Mouse (Mus musculus): ENCODE measurements at regions not wholly inside any gene's neighbourhood (a gene's known extent, or its start where the extent isn't known, plus 50 kb on each side); places are given as distances from the start of the nearest gene placed in this dataset.

GRCm38 (mm10) chr17:45822427-45822826 lies 88.8 kb upstream of the 1600014C23Rik start:
- Histone ChIP-seq H3K9me3 (no peaks in the 10 kb centered on the region), H3K9ac (replicated peaks) (no peak overlapping the region), H3K4me3 (replicated peaks) (no peak overlapping the region), H3K27me3 (no peaks in the 10 kb centered on the region), H3K4me1 (replicated peaks) (peaks cover 19% of the 10 kb centered on the region), H3K27ac (no peak overlapping the region; the same call in 1 of the 2 replicates), H3K4me2 (no peak overlapping the region), H3K36me3 (no peaks in the 10 kb centered on the region)
- no peak for ATAC-seq (ENCODE audit: insufficient number of reproducible peaks, insufficient read depth, low FRiP score, low TSS enrichment, low read depth)
- WGBS, result 74% methylated on average over 17 of the region's 17 CpGs

- WGBS, result 90% methylated on average over 7 of the region's 7 CpGs
- Histone ChIP-seq H3K4me1 (replicated peaks) (peaks cover 19% of the 10 kb centered on the region), H3K9me3 (no peaks in the 10 kb centered on the region)
Measured at GRCm38 (mm10) chr17:45821356-45821755, 87.7 kb upstream of the 1600014C23Rik start.

GRCm38 (mm10) chr17:45819143-45819542 lies 85.5 kb upstream of the 1600014C23Rik start:
- no peak for ATAC-seq (ENCODE audit: insufficient number of reproducible peaks, insufficient read depth, low FRiP score, low TSS enrichment, low read depth)

More at GRCm38 (mm10) chr17:45821356-45821755, 87.7 kb upstream of the 1600014C23Rik start:
- H3K4me3 ChIP-seq (replicated peaks), result no peak overlapping the region
- 0 out of 2 replicates have a peak, but pooled peaks cover 3% of the 10 kb centered on the region for H3K27me3 ChIP-seq
- no peak overlapping the region for H3K4me2 ChIP-seq
- no peaks in the 10 kb centered on the region for H3K36me3 ChIP-seq
- ATAC-seq (ENCODE audit: insufficient number of reproducible peaks, insufficient read depth, low FRiP score, low TSS enrichment, low read depth), result no peak
- no peak overlapping the region for H3K9ac ChIP-seq (replicated peaks)
- no peak overlapping the region for H3K27ac ChIP-seq

GRCm38 (mm10) chr17:45816566-45816965 lies 82.9 kb upstream of the 1600014C23Rik start:
- 0 out of 2 replicates have a peak, but pooled peaks cover 3% of the 10 kb centered on the region for H3K27me3 ChIP-seq
- 88% methylated on average over 3 of the region's 3 CpGs for WGBS
- no peak overlapping the region for H3K4me3 ChIP-seq (replicated peaks)
- H3K36me3 ChIP-seq, result no peaks in the 10 kb centered on the region
- no peak overlapping the region for H3K27ac ChIP-seq
- H3K4me1 ChIP-seq (replicated peaks), result peaks cover 32% of the 10 kb centered on the region
- H3K9me3 ChIP-seq, result no peaks in the 10 kb centered on the region
- ATAC-seq (ENCODE audit: insufficient number of reproducible peaks, insufficient read depth, low FRiP score, low TSS enrichment, low read depth), result no peak
- H3K9ac ChIP-seq (replicated peaks), result no peak overlapping the region
- no peak overlapping the region for H3K4me2 ChIP-seq

More at GRCm38 (mm10) chr17:45819143-45819542, 85.5 kb upstream of the 1600014C23Rik start:
- no peak overlapping the region for H3K4me2 ChIP-seq
- no peaks in the 10 kb centered on the region for H3K36me3 ChIP-seq
- H3K4me1 ChIP-seq (replicated peaks), result peaks cover 27% of the 10 kb centered on the region
- no peak overlapping the region for H3K4me3 ChIP-seq (replicated peaks)
- 0 out of 2 replicates have a peak, but pooled peaks cover 3% of the 10 kb centered on the region for H3K27me3 ChIP-seq
- no peak overlapping the region for H3K27ac ChIP-seq
- H3K9me3 ChIP-seq, result no peaks in the 10 kb centered on the region
- no peak overlapping the region for H3K9ac ChIP-seq (replicated peaks)
- WGBS, result 86% methylated on average over 8 of the region's 8 CpGs

GRCm38 (mm10) chr17:45815833-45816232 lies 82.2 kb upstream of the 1600014C23Rik start:
- Histone ChIP-seq H3K4me2 (no peak overlapping the region), H3K27me3 (0 out of 2 replicates have a peak, but pooled peaks cover 3% of the 10 kb centered on the region), H3K27ac (no peak overlapping the region), H3K9ac (replicated peaks) (no peak overlapping the region), H3K4me3 (replicated peaks) (no peak overlapping the region), H3K4me1 (replicated peaks) (peaks cover 32% of the 10 kb centered on the region), H3K36me3 (no peaks in the 10 kb centered on the region), H3K9me3 (no peaks in the 10 kb centered on the region)
- WGBS, result 35% methylated on average over 2 of the region's 2 CpGs
- no peak for ATAC-seq (ENCODE audit: insufficient number of reproducible peaks, insufficient read depth, low FRiP score, low TSS enrichment, low read depth)

- no peak overlapping the region for H3K9ac ChIP-seq (replicated peaks)
- no peak overlapping the region for H3K4me3 ChIP-seq (replicated peaks)
- no peak overlapping the region for H3K4me2 ChIP-seq
- WGBS, result 36% methylated on average over 7 of the region's 7 CpGs
- no peaks in the 10 kb centered on the region for H3K9me3 ChIP-seq
- H3K36me3 ChIP-seq, result no peaks in the 10 kb centered on the region
- 0 out of 2 replicates have a peak, but pooled peaks cover 3% of the 10 kb centered on the region for H3K27me3 ChIP-seq
- H3K27ac ChIP-seq, result no peak overlapping the region
- ATAC-seq (ENCODE audit: insufficient number of reproducible peaks, insufficient read depth, low FRiP score, low TSS enrichment, low read depth), result no peak
- H3K4me1 ChIP-seq (replicated peaks), result peaks cover 32% of the 10 kb centered on the region
Measured at GRCm38 (mm10) chr17:45815341-45815740, 81.7 kb upstream of the 1600014C23Rik start.

- no peak overlapping the region for H3K27ac ChIP-seq
- H3K9ac ChIP-seq (replicated peaks), result no peak overlapping the region
- 0 out of 2 replicates have a peak, but pooled peaks cover 3% of the 10 kb centered on the region for H3K27me3 ChIP-seq
- H3K4me3 ChIP-seq (replicated peaks), result no peak overlapping the region
- 0 out of 2 replicates have a peak, but pooled peaks have one; percentile 18 for ATAC-seq (ENCODE audit: insufficient number of reproducible peaks, insufficient read depth, low FRiP score, low TSS enrichment, low read depth)
- H3K9me3 ChIP-seq, result no peaks in the 10 kb centered on the region
- no peak overlapping the region for H3K4me2 ChIP-seq
- no peaks in the 10 kb centered on the region for H3K36me3 ChIP-seq
- WGBS, result 16% methylated on average over 11 of the region's 11 CpGs
- H3K4me1 ChIP-seq (replicated peaks), result peaks cover 25% of the 10 kb centered on the region
Measured at GRCm38 (mm10) chr17:45814586-45814985, 80.9 kb upstream of the 1600014C23Rik start.

- ATAC-seq (ENCODE audit: insufficient number of reproducible peaks, insufficient read depth, low FRiP score, low TSS enrichment, low read depth), result no peak
- Histone ChIP-seq H3K27ac (0 out of 2 replicates have a peak overlapping the region, but pooled peaks have one; percentile 23), H3K4me3 (replicated peaks) (no peak overlapping the region), H3K4me2 (no peak overlapping the region), H3K27me3 (0 out of 2 replicates have a peak, but pooled peaks cover 3% of the 10 kb centered on the region), H3K4me1 (replicated peaks) (peaks cover 25% of the 10 kb centered on the region), H3K9ac (replicated peaks) (no peak overlapping the region), H3K36me3 (no peaks in the 10 kb centered on the region), H3K9me3 (no peaks in the 10 kb centered on the region)
- 69% methylated on average over 5 of the region's 5 CpGs for WGBS
Measured at GRCm38 (mm10) chr17:45813956-45814355, 80.3 kb upstream of the 1600014C23Rik start.

GRCm38 (mm10) chr17:45812289-45812955 lies 78.8 kb upstream of the 1600014C23Rik start:
- Histone ChIP-seq H3K4me2 (no peak overlapping the region), H3K9me3 (no peaks in the 10 kb centered on the region), H3K4me3 (replicated peaks) (no peak overlapping the region), H3K36me3 (no peaks in the 10 kb centered on the region), H3K9ac (replicated peaks) (no peak overlapping the region), H3K27ac (no peak overlapping the region), H3K27me3 (0 out of 2 replicates have a peak, but pooled peaks cover 4% of the 10 kb centered on the region), H3K4me1 (replicated peaks) (peaks cover 29% of the 10 kb centered on the region)
- WGBS, result 80% methylated on average over 9 of the region's 9 CpGs
- no peak for ATAC-seq (ENCODE audit: insufficient number of reproducible peaks, insufficient read depth, low FRiP score, low TSS enrichment, low read depth)

- ATAC-seq (ENCODE audit: insufficient number of reproducible peaks, insufficient read depth, low FRiP score, low TSS enrichment, low read depth), result no peak
- peaks cover 11% of the 10 kb centered on the region; the same call in 1 of the 2 replicates for H3K27me3 ChIP-seq
Measured at GRCm38 (mm10) chr17:45811632-45812221, 78.1 kb upstream of the 1600014C23Rik start.

GRCm38 (mm10) chr17:45809728-45810127 lies 76.1 kb upstream of the 1600014C23Rik start:
- Histone ChIP-seq H3K27ac (no peak overlapping the region), H3K9ac (replicated peaks) (no peak overlapping the region), H3K27me3 (peaks cover 20% of the 10 kb centered on the region), H3K4me1 (replicated peaks) (peaks cover 41% of the 10 kb centered on the region), H3K4me2 (no peak overlapping the region), H3K9me3 (no peaks in the 10 kb centered on the region), H3K4me3 (replicated peaks) (no peak overlapping the region), H3K36me3 (no peaks in the 10 kb centered on the region)
- no peak for ATAC-seq (ENCODE audit: insufficient number of reproducible peaks, insufficient read depth, low FRiP score, low TSS enrichment, low read depth)
- 92% methylated on average over 6 of the region's 6 CpGs for WGBS

More at GRCm38 (mm10) chr17:45811632-45812221, 78.1 kb upstream of the 1600014C23Rik start:
- Histone ChIP-seq H3K9me3 (no peaks in the 10 kb centered on the region), H3K4me1 (replicated peaks) (peaks cover 36% of the 10 kb centered on the region), H3K27ac (no peak overlapping the region), H3K9ac (replicated peaks) (no peak overlapping the region), H3K4me3 (replicated peaks) (no peak overlapping the region), H3K36me3 (no peaks in the 10 kb centered on the region), H3K4me2 (no peak overlapping the region)
- WGBS, result 76% methylated on average over 11 of the region's 11 CpGs
